Mouse (Mus musculus) forelimb bud, embryonic 11.5 days (tissue): ENCODE data around the gene Plxnd1.

Experiments used
- DNase-seq: peaks from one replicate; pipeline ENCODE4 v3.0.0-alpha.2; 2012; ENCODE audit warnings: low read depth, low spot score

Gene Plxnd1

DNA sequence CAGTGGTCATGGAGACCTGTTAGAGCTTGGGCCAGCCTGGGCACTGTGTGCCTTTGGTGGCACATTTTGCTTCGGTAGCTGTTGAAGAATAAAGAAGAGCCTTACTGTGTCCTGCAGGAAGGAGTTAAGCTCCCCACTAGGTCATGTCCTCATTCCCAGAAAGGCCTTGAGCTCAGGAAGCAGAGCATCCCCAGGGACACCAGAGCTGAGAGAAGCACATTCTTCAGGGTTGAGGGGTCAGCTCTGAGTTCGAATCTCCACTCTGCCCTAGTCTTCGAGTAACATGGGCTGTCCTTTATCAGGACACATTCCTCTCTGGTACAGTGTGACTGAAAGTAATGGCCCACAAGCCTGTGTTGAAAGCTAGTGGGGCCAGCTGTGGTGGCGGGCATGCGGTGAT is 74.9 kb downstream of the Plxnd1 start:
- no peak for DNase-seq

- DNase-seq: no peak
Measured at GRCm38 (mm10) chr6:115918615-115919014, 76.2 kb downstream of the Plxnd1 start.

DNA sequence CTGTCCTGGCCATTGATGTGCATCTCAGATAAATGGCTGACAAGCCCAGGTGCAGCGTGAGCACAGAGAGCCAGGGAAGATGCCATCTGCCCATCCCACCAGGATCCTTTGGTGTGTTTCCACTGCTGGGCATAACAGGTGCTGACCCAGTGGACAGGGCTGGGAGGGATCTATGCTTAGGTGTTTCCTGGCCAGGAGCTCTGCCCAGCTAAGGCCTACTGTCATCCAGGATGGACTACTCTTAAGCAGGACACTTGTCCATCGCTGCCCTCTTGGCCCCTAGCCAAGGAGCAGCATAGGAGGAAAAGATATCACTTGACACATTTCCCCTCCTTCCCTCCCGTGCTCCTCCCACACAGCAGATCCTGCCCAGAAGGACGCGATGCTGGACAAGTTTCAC is 78.2 kb downstream of the Plxnd1 start:
- no peak for DNase-seq

- no peak for DNase-seq
Measured at GRCm38 (mm10) chr6:115915601-115916445, 79.0 kb downstream of the Plxnd1 start.

DNA sequence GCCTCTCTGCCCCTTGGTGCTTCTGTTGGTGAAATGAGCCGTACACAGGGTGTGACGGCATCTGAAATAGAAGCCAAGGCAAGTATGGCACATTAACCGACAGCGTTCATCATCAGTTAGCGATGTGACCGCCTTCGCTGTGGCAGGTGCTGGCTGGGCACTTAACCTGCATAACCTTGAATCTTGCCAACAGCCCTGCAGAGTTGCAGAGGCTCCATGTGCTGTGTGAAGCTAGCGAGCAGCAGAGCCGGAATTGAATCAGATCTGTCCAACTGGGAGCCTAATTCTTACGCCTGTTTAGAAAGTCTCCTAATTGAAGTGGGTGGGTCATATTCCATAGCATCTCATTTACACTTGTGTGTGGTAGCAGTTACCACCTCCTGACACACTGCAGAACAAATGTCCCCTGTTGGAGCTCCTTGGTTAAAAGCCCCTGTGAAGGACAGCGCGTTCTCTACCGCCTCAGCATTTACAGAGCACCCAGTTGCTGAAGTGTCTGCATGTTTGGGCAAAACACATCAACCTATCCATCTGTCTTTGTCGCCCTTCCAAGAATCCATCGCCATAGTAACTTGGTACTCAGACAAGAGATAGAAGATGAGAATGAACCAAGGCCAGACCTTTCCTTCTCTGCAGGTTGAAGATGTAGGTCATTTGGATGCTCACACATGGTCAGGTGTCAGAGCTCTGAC is 80.1 kb downstream of the Plxnd1 start:
- no peak for DNase-seq

- no peak for DNase-seq
Measured at GRCm38 (mm10) chr6:115913482-115913881, 81.3 kb downstream of the Plxnd1 start.

- no peak for DNase-seq
Measured at GRCm38 (mm10) chr6:115911763-115912162, 83.0 kb downstream of the Plxnd1 start.

- no peak for DNase-seq
Measured at GRCm38 (mm10) chr6:115909940-115910339, 84.9 kb downstream of the Plxnd1 start.

DNA sequence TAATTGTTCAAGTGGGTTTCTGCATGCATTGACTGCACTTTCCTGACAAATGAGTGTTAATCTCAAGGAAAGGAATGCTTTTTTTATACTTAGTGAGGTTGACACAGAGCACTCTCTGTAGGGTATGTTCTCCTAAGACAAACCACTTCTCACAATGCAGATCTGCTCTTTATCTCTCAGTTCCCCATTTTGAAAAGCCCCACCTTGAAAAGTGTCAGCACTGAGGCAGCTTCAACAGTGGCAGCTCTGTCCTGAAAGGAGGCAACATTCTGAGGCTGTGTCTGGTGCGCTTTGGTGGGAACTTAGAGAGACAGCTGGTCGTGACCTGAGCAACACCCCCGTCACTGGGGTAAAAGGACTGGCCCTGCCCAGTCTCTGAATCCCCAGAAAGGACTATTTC is 85.8 kb downstream of the Plxnd1 start:
- DNase-seq: no peak

GRCm38 (mm10) chr6:115908421-115908982 is 86.3 kb downstream of the Plxnd1 start:
- no peak for DNase-seq

- no peak for DNase-seq
Measured at GRCm38 (mm10) chr6:115906871-115907270, 87.9 kb downstream of the Plxnd1 start.

GRCm38 (mm10) chr6:115906455-115906854 is 88.3 kb downstream of the Plxnd1 start:
- no peak for DNase-seq

GRCm38 (mm10) chr6:115905568-115905967 is 89.2 kb downstream of the Plxnd1 start:
- no peak for DNase-seq
